Mouse (Mus musculus): Measurements from ENCODE around the gene Rnaseh2a. TPM values are rescaled to one million over a fixed set of nuclear protein-coding genes. Genes with fewer than 3 reads are reported as not detected.

The Rnaseh2a gene
- total and polyA plus RNA-seq, 2 experiments, result 17.1 to 28.3 TPM

- Histone ChIP-seq H3K79me2 (ENCODE audit: control insufficient read depth, insufficient read depth, low read length) (no peaks in the 10 kb centered on the region), H3K27ac (replicated peaks; ENCODE audit: insufficient read depth, low read depth, low read length) (peak overlapping the region; percentile 75), H3K4me3 (ENCODE audit: insufficient read depth, low read depth, low read length) (peak overlapping the region; percentile 73), H3K4me1 (ENCODE audit: control insufficient read depth, insufficient read depth, low read length) (peaks cover 11% of the 10 kb centered on the region; the same call in 1 of the 2 replicates), H3K27me3 (ENCODE audit: control insufficient read depth, insufficient read depth, low read length) (no peaks in the 10 kb centered on the region), H3K36me3 (ENCODE audit: control insufficient read depth, insufficient read depth, low read length) (peaks cover 1% of the 10 kb centered on the region; the same call in 1 of the 2 replicates), H3K9ac (ENCODE audit: low read depth, low read length) (peak overlapping the region; percentile 85)
- peak; percentile 77 for DNase-seq (ENCODE audit: extremely low read depth, low read depth, low spot score)
- WGBS, result 6% methylated on average over 15 of the region's 15 CpGs
- TF ChIP-seq POLR2A (IDR thresholded peaks at IDR 0.05; ENCODE audit: extremely low read depth, insufficient read depth, low read length), result no peak
- no peak for TF ChIP-seq CTCF (IDR thresholded peaks at IDR 0.05; ENCODE audit: low read depth, low read length)
These were observed 21.3 kb upstream of the Rnaseh2a start for GRCm38 (mm10) chr8:84990836-84991235.

- Histone ChIP-seq H3K79me2 (ENCODE audit: control insufficient read depth, insufficient read depth, low read length) (no peaks in the 10 kb centered on the region), H3K9ac (ENCODE audit: low read depth, low read length) (peak within 1 kb of the TSS; percentile 85), H3K4me3 (ENCODE audit: insufficient read depth, low read depth, low read length) (peak within 1 kb of the TSS; percentile 73), H3K27ac (replicated peaks; ENCODE audit: insufficient read depth, low read depth, low read length) (peak within 1 kb of the TSS; percentile 86), H3K36me3 (ENCODE audit: control insufficient read depth, insufficient read depth, low read length) (no peaks in the 10 kb centered on the region), H3K27me3 (ENCODE audit: control insufficient read depth, insufficient read depth, low read length) (no peaks in the 10 kb centered on the region), H3K4me1 (ENCODE audit: control insufficient read depth, insufficient read depth, low read length) (peaks cover 11% of the 10 kb centered on the region; the same call in 1 of the 2 replicates)
- DNase-seq (ENCODE audit: extremely low read depth, low read depth, low spot score), result peak; percentile 94
- WGBS, result under 1% methylated on average over 28 of the region's 28 CpGs
- peak; percentile 56; the same call in 1 of the 2 replicates for TF ChIP-seq POLR2A (IDR thresholded peaks at IDR 0.05; ENCODE audit: extremely low read depth, insufficient read depth, low read length)
- peak; percentile 99 for TF ChIP-seq CTCF (IDR thresholded peaks at IDR 0.05; ENCODE audit: low read depth, low read length)
These were observed 20.8 kb upstream of the Rnaseh2a start, which contains the start of gene Hook2 for GRCm38 (mm10) chr8:84990349-84990748. TSS of gene Hook2 (plus strand) at chr8:84990603.

GRCm38 (mm10) chr8:84989810-84990209 is 20.2 kb upstream of the Rnaseh2a start:
- Histone ChIP-seq H3K4me3 (ENCODE audit: insufficient read depth, low read depth, low read length) (peak overlapping the region; percentile 36), H3K4me1 (ENCODE audit: control insufficient read depth, insufficient read depth, low read length) (peaks cover 11% of the 10 kb centered on the region; the same call in 1 of the 2 replicates), H3K27ac (replicated peaks; ENCODE audit: insufficient read depth, low read depth, low read length) (peak overlapping the region; percentile 86), H3K36me3 (ENCODE audit: control insufficient read depth, insufficient read depth, low read length) (no peaks in the 10 kb centered on the region), H3K9ac (ENCODE audit: low read depth, low read length) (peak overlapping the region; percentile 68), H3K79me2 (ENCODE audit: control insufficient read depth, insufficient read depth, low read length) (no peaks in the 10 kb centered on the region), H3K27me3 (ENCODE audit: control insufficient read depth, insufficient read depth, low read length) (no peaks in the 10 kb centered on the region)
- peak; percentile 74 for DNase-seq (ENCODE audit: extremely low read depth, low read depth, low spot score)
- 1% methylated on average over 15 of the region's 15 CpGs for WGBS
- TF ChIP-seq CTCF (IDR thresholded peaks at IDR 0.05; ENCODE audit: low read depth, low read length), result peak; percentile 91
- no peak for TF ChIP-seq POLR2A (IDR thresholded peaks at IDR 0.05; ENCODE audit: extremely low read depth, insufficient read depth, low read length)

GRCm38 (mm10) chr8:84989311-84989731 is 19.8 kb upstream of the Rnaseh2a start:
- Histone ChIP-seq H3K79me2 (ENCODE audit: control insufficient read depth, insufficient read depth, low read length) (no peaks in the 10 kb centered on the region), H3K36me3 (ENCODE audit: control insufficient read depth, insufficient read depth, low read length) (no peaks in the 10 kb centered on the region), H3K4me3 (ENCODE audit: insufficient read depth, low read depth, low read length) (peak overlapping the region; percentile 13; the same call in 1 of the 2 replicates), H3K27ac (replicated peaks; ENCODE audit: insufficient read depth, low read depth, low read length) (peak overlapping the region; percentile 67), H3K27me3 (ENCODE audit: control insufficient read depth, insufficient read depth, low read length) (no peaks in the 10 kb centered on the region), H3K9ac (ENCODE audit: low read depth, low read length) (peak overlapping the region; percentile 39), H3K4me1 (ENCODE audit: control insufficient read depth, insufficient read depth, low read length) (peaks cover 13% of the 10 kb centered on the region; the same call in 1 of the 2 replicates)
- 8% methylated on average over 15 of the region's 15 CpGs for WGBS
- peak; percentile 88 for DNase-seq (ENCODE audit: extremely low read depth, low read depth, low spot score)
- TF ChIP-seq CTCF (IDR thresholded peaks at IDR 0.05; ENCODE audit: low read depth, low read length), result no peak
- 0 out of 2 replicates have a peak, but pooled peaks have one; percentile 11 for TF ChIP-seq POLR2A (IDR thresholded peaks at IDR 0.05; ENCODE audit: extremely low read depth, insufficient read depth, low read length)

- H3K36me3 ChIP-seq (ENCODE audit: control insufficient read depth, insufficient read depth, low read length), result no peaks in the 10 kb centered on the region
- no peaks in the 10 kb centered on the region for H3K79me2 ChIP-seq (ENCODE audit: control insufficient read depth, insufficient read depth, low read length)
- H3K27me3 ChIP-seq (ENCODE audit: control insufficient read depth, insufficient read depth, low read length), result no peaks in the 10 kb centered on the region
- TF ChIP-seq CTCF (IDR thresholded peaks at IDR 0.05; ENCODE audit: low read depth, low read length) (no peak), POLR2A (IDR thresholded peaks at IDR 0.05; ENCODE audit: extremely low read depth, insufficient read depth, low read length) (no peak)
- H3K4me3 ChIP-seq (ENCODE audit: insufficient read depth, low read depth, low read length), result no peak overlapping the region
- H3K4me1 ChIP-seq (ENCODE audit: control insufficient read depth, insufficient read depth, low read length), result peaks cover 16% of the 10 kb centered on the region; the same call in 1 of the 2 replicates
- 95% methylated on average over 2 of the region's 2 CpGs for WGBS
- no peak for DNase-seq (ENCODE audit: extremely low read depth, low read depth, low spot score)
- no peak overlapping the region for H3K27ac ChIP-seq (replicated peaks; ENCODE audit: insufficient read depth, low read depth, low read length)
- no peak overlapping the region for H3K9ac ChIP-seq (ENCODE audit: low read depth, low read length)
These were observed 18.3 kb upstream of the Rnaseh2a start for GRCm38 (mm10) chr8:84987903-84988302.

- no peaks in the 10 kb centered on the region for H3K27me3 ChIP-seq (ENCODE audit: control insufficient read depth, insufficient read depth, low read length)
- no peak overlapping the region for H3K9ac ChIP-seq (ENCODE audit: low read depth, low read length)
- no peak overlapping the region for H3K4me3 ChIP-seq (ENCODE audit: insufficient read depth, low read depth, low read length)
- no peak for DNase-seq (ENCODE audit: extremely low read depth, low read depth, low spot score)
- TF ChIP-seq POLR2A (IDR thresholded peaks at IDR 0.05; ENCODE audit: extremely low read depth, insufficient read depth, low read length) (no peak), CTCF (IDR thresholded peaks at IDR 0.05; ENCODE audit: low read depth, low read length) (no peak)
- H3K79me2 ChIP-seq (ENCODE audit: control insufficient read depth, insufficient read depth, low read length), result no peaks in the 10 kb centered on the region
- no peak overlapping the region for H3K27ac ChIP-seq (replicated peaks; ENCODE audit: insufficient read depth, low read depth, low read length)
- WGBS, result 90% methylated on average over 5 of the region's 5 CpGs
- peaks cover 16% of the 10 kb centered on the region; the same call in 1 of the 2 replicates for H3K4me1 ChIP-seq (ENCODE audit: control insufficient read depth, insufficient read depth, low read length)
- H3K36me3 ChIP-seq (ENCODE audit: control insufficient read depth, insufficient read depth, low read length), result no peaks in the 10 kb centered on the region
These were observed 17.8 kb upstream of the Rnaseh2a start for GRCm38 (mm10) chr8:84987388-84987787.
